Mouse (Mus musculus) kidney, postnatal 0 days (tissue): ENCODE measurements around the gene Erbb4. TPM values are rescaled to one million over a fixed set of nuclear protein-coding genes. Genes with fewer than 3 reads are reported as not detected.
A peak's percentile ranks its signal among the peaks of the same experiment; 100 is the strongest.

ENCODE experiments used
- ATAC-seq: fragments of 200-750 bp; cut with Nextera tagmentation; replicated peaks from 2 replicates; pipeline ENCODE4 v1.8.0; 2017; ENCODE audit warnings: low read depth, moderate number of reproducible peaks, moderate TSS enrichment, moderate library complexity; ENCODE audit not compliant: low FRiP score
- DNase-seq: peaks from one replicate; pipeline ENCODE4 v3.0.0-alpha.2; 2016; ENCODE audit warnings: low spot score
- H3K27ac ChIP-seq: fragments of 300-500 bp; sonication (generic); 2 replicates; pipeline ENCODE4 v1.5.1; 2014; ENCODE audit warnings: mild to moderate bottlenecking
- H3K27me3 ChIP-seq: fragments of 300-500 bp; sonication (generic); 2 replicates; pipeline ENCODE4 v1.6.1; 2014; ENCODE audit warnings: low read length, mixed read lengths; ENCODE audit not compliant: insufficient read depth
- H3K36me3 ChIP-seq: fragments of 300-500 bp; sonication (generic); 2 replicates; pipeline ENCODE4 v1.6.1; 2014; ENCODE audit warnings: low read length, mixed read lengths; ENCODE audit not compliant: insufficient read depth
- H3K4me1 ChIP-seq: fragments of 300-500 bp; sonication (generic); replicated peaks from 2 replicates; pipeline ENCODE4 v1.6.1; 2014; ENCODE audit warnings: antibody characterized with exemption, low read length, mixed read lengths; ENCODE audit not compliant: insufficient read depth
- H3K4me2 ChIP-seq: fragments of 300-500 bp; sonication (generic); 2 replicates; pipeline ENCODE4 v1.6.1; 2014; ENCODE audit warnings: mild to moderate bottlenecking, low read length, moderate library complexity, mixed read lengths
- H3K4me3 ChIP-seq: fragments of 300-500 bp; sonication (generic); replicated peaks from 2 replicates; pipeline ENCODE4 v1.5.1; 2014; ENCODE audit warnings: low read depth, low read length
- H3K9ac ChIP-seq: fragments of 300-500 bp; sonication (generic); 2 replicates; pipeline ENCODE4 v1.6.1; 2014; ENCODE audit warnings: low read depth, low read length
- H3K9me3 ChIP-seq: fragments of 300-500 bp; sonication (generic); replicated peaks from 2 replicates; pipeline ENCODE4 v1.6.1; 2016; ENCODE audit warnings: low read length, inconsistent platforms, mixed read lengths
- CTCF ChIP-seq: IDR thresholded peaks from 2 replicates; pipeline ENCODE4 v1.5.1; 2016; ENCODE audit warnings: antibody characterized with exemption, low read depth, mild to moderate bottlenecking, moderate library complexity
- WGBS: fragments of 180-500 bp; shearing (Covaris S2); extraction: QIAGEN DNeasy Blood & Tissue Kit; methylation state at CpG from one replicate; pipeline ENCODE4 v1.1.7; 2014; 5-methylcytosine and 5-hydroxymethylcytosine counted together
- polyA plus RNA-seq: library from polyadenylated mRNA; unstranded; fragments of >200 nt; fragmentation: Nextera tagmentation; extraction: Ambion mirVana; gene quantifications from 2 replicates; pipeline ENCODE4 v1.2.1, GENCODE M21; 2015

Gene Erbb4
- polyA plus RNA-seq, 1 experiment from 2014 or later: 5.0 TPM

DNA sequence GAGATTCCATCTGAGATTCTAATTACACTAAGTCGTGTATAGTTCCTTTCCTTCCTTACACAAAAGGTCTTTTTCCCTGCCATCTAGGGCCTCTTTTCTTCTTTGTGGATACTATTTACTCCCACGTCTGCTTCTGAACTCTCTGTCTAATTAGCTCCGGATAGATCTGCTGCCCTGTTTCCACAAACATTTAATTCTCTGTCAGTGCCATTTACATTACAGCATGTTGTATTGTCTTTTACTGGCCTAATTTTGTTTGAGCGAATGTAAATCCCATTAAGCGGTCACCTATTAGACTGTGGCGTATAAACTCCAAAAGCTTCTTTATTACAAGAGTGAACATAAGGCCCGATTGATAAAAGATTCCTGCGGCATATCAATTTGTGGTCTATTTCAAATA, 232.9 kb downstream of the Erbb4 start:
- no peak overlapping the region for H3K9ac ChIP-seq
- no peak overlapping the region for H3K4me3 ChIP-seq
- DNase-seq: no peak
- no peaks in the 10 kb centered on the region for H3K27me3 ChIP-seq
- no peaks in the 10 kb centered on the region for H3K9me3 ChIP-seq
- TF ChIP-seq CTCF: no peak
- no peaks in the 10 kb centered on the region for H3K4me1 ChIP-seq
- 74% methylated on average over 8 of the region's 8 CpGs for WGBS
- no peak overlapping the region for H3K27ac ChIP-seq
- H3K36me3 ChIP-seq: no peaks in the 10 kb centered on the region
- no peak for ATAC-seq
- no peak overlapping the region for H3K4me2 ChIP-seq

DNA sequence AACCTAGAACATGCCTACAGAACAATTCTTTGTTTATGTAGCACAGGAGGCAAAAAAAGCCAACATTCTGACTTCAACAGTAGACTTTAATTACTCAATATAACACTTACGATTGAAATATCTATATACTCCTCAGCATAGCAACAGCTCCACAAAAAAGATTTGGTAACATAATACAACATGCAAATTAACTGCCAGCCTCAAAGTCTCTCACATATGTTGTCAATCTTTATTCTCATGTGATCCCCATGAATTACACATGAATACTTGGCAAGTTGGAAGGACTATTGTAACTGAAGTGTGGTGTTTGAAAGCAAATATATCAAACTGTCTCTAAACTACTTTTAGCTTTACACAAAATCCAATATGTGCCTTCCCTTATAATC, 234.2 kb downstream of the Erbb4 start:
- no peak for DNase-seq
- H3K27ac ChIP-seq: no peak overlapping the region
- H3K36me3 ChIP-seq: no peaks in the 10 kb centered on the region
- no peaks in the 10 kb centered on the region for H3K4me1 ChIP-seq
- no peak for ATAC-seq
- no peak for TF ChIP-seq CTCF
- H3K9me3 ChIP-seq: no peaks in the 10 kb centered on the region
- no peak overlapping the region for H3K4me2 ChIP-seq
- no peak overlapping the region for H3K4me3 ChIP-seq
- no peak overlapping the region for H3K9ac ChIP-seq
- H3K27me3 ChIP-seq: no peaks in the 10 kb centered on the region
- WGBS: 69% methylated on average over 1 of the region's 1 CpGs

DNA sequence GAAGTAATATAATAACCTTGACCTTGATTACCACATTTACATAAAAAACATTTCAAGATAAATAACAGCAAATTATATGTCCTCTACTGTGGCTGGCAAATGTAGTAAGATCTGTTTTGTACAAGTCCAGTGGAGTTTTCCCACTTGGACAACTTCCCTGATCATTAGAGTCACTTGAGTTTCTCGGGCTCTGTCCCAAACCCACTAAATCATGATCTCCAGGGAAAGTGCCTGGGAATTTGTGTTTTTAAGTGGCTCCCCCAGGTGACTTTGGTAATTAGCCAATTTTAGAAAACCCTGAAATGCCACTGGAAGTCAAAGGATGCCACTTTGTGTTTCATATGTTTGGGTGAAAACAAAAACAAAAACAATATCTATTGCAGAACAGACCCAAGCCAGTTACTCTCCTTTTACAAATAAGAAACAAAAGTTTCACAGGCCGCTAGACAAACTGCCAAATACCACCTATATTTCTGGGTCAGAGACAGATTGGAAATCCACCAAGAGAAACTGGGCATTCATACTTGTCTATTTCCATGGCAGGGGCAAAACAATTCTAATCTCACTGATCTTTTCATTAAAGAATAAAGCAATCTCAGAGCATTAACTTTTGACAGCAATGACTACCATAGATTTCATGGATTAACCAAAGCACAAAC, 234.8 kb downstream of the Erbb4 start:
- TF ChIP-seq CTCF: no peak
- Histone ChIP-seq H3K27ac (no peak overlapping the region), H3K4me2 (no peak overlapping the region), H3K36me3 (no peaks in the 10 kb centered on the region), H3K9me3 (no peaks in the 10 kb centered on the region), H3K4me3 (no peak overlapping the region), H3K4me1 (no peaks in the 10 kb centered on the region), H3K27me3 (no peaks in the 10 kb centered on the region), H3K9ac (no peak overlapping the region)
- no peak for ATAC-seq
- WGBS: 49% methylated on average over 2 of the region's 2 CpGs
- DNase-seq: peak; percentile 4

DNA sequence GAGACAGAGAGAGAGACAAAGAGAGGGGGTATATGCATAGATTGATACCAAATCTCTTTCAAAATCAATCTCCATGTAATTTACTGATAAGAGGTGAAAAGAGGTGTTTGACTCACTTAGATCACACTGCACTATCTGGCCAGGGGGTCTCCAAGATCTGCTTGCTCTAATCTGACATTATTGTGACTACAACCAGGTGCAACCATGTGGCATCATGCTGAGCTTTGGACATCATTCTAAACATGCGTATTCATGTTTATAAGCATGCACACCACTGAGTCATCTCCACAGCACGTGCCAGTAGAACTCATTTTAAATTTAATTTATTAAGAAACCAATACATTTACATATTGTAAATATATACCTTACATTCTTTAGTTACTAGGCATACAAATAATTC, 247.5 kb downstream of the Erbb4 start:
- Histone ChIP-seq H3K27me3 (no peaks in the 10 kb centered on the region), H3K36me3 (no peaks in the 10 kb centered on the region), H3K9ac (no peak overlapping the region), H3K9me3 (no peaks in the 10 kb centered on the region), H3K27ac (no peak overlapping the region), H3K4me2 (no peak overlapping the region), H3K4me3 (no peak overlapping the region), H3K4me1 (no peaks in the 10 kb centered on the region)
- DNase-seq: no peak
- WGBS: 89% methylated on average over 2 of the region's 2 CpGs
- TF ChIP-seq CTCF: no peak
- ATAC-seq: no peak

DNA sequence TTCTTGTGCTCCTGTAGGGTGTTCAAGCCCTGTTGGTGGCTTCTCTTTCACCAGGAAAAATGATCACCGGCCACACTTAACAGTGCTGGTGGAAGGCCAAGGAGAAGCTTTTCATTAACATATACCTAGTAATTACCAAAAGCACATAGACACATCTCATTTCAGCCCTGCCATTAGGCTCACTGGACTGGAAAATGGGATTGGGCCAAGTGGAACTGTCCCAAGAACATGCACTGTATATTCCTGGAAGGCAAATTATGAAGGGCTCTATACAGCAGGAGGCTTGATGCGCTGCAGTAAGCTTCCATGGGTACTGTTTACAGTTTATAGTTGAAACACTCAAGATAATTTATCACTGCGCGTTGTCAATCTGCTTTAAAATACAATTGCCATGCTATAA, 248.4 kb downstream of the Erbb4 start:
- Histone ChIP-seq H3K9me3 (no peaks in the 10 kb centered on the region), H3K4me1 (no peaks in the 10 kb centered on the region), H3K4me2 (no peak overlapping the region), H3K4me3 (no peak overlapping the region), H3K27me3 (no peaks in the 10 kb centered on the region), H3K27ac (no peak overlapping the region), H3K36me3 (no peaks in the 10 kb centered on the region), H3K9ac (no peak overlapping the region)
- ATAC-seq: no peak
- no peak for DNase-seq
- 76% methylated on average over 4 of the region's 4 CpGs for WGBS
- TF ChIP-seq CTCF: no peak

DNA sequence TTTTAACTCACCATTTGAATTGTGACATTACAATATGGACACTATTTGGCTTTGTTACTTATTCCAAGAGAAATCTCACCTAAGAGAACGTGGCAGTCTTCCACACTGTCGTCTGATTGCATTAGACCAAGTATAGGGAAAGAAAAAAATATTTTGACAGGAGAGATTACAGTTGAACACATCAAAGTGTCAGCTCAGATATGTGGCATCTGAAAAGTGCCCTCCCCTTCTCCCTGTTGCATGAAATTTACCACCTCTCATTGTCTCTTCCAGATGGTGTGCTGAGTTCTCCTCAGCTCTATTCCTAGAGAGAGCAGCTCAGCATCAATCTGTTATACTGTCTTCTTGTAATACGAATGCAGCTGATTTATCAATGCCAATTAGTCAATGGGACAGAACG, 268.5 kb downstream of the Erbb4 start:
- Histone ChIP-seq H3K9me3 (no peaks in the 10 kb centered on the region), H3K36me3 (no peaks in the 10 kb centered on the region), H3K4me1 (no peaks in the 10 kb centered on the region), H3K27me3 (no peaks in the 10 kb centered on the region), H3K27ac (no peak overlapping the region), H3K4me3 (no peak overlapping the region), H3K9ac (no peak overlapping the region), H3K4me2 (no peak overlapping the region)
- ATAC-seq: no peak
- WGBS: 66% methylated on average over 4 of the region's 4 CpGs
- TF ChIP-seq CTCF: no peak
- no peak for DNase-seq

DNA sequence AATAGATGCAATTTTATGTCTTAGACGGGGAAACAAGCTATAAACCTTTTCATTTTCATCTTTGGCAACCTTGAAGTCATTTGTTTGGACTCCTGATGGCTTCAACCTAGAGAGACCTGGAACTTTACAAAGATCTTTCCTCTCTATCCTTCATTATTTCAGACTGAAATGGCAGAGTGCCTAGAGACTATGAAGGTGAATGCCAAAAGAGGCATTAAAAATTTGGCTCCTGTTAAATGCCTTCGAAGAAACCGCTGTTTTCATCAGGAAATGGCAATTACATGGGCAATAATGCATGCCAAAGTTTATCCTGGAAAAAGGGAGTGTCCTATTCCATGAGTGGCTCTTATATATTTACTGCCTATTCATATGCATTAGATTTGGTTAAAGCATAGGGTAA, 273.2 kb downstream of the Erbb4 start:
- Histone ChIP-seq H3K9ac (no peak overlapping the region), H3K4me2 (no peak overlapping the region), H3K4me1 (no peaks in the 10 kb centered on the region), H3K27ac (no peak overlapping the region), H3K9me3 (no peaks in the 10 kb centered on the region), H3K36me3 (no peaks in the 10 kb centered on the region), H3K27me3 (no peaks in the 10 kb centered on the region), H3K4me3 (no peak overlapping the region)
- WGBS: 59% methylated on average over 3 of the region's 3 CpGs
- ATAC-seq (no peak), DNase-seq (no peak)
- no peak for TF ChIP-seq CTCF
